Mouse (Mus musculus) neural tube, embryonic 14.5 days (tissue): ENCODE data around the gene Fnip2. TPM values are rescaled to one million over a fixed set of nuclear protein-coding genes. Genes with fewer than 3 reads are reported as not detected.
A peak's percentile ranks its signal among the peaks of the same experiment; 100 is the strongest.

Source experiments
- ATAC-seq: fragments of 200-750 bp; cut with Nextera tagmentation; 2 replicates; pipeline ENCODE4 v1.8.0; 2017; ENCODE audit warnings: low read depth, mild to moderate bottlenecking, moderate TSS enrichment, moderate library complexity
- H3K27ac ChIP-seq: fragments of 300-500 bp; sonication (generic); 2 replicates; pipeline ENCODE4 v1.5.1; 2014; ENCODE audit warnings: low read depth, mild to moderate bottlenecking, control low read depth, low read length, moderate library complexity, mixed read lengths
- H3K27me3 ChIP-seq: fragments of 300-500 bp; sonication (generic); 2 replicates; pipeline ENCODE4 v1.6.1; 2014; ENCODE audit warnings: low read length; ENCODE audit not compliant: control insufficient read depth, insufficient read depth
- H3K36me3 ChIP-seq: fragments of 300-500 bp; sonication (generic); 2 replicates; pipeline ENCODE4 v1.6.1; 2014; ENCODE audit warnings: low read length, mixed read lengths; ENCODE audit not compliant: control insufficient read depth, insufficient read depth
- H3K4me1 ChIP-seq: fragments of 300-500 bp; sonication (generic); 2 replicates; pipeline ENCODE4 v1.6.1; 2014; ENCODE audit warnings: low read length; ENCODE audit not compliant: control insufficient read depth, insufficient read depth
- H3K4me2 ChIP-seq: fragments of 300-500 bp; sonication (generic); 2 replicates; pipeline ENCODE4 v1.6.1; 2014; ENCODE audit warnings: mild to moderate bottlenecking, low read depth, low read length, control low read depth
- H3K4me3 ChIP-seq: fragments of 300-500 bp; sonication (generic); 2 replicates; pipeline ENCODE4 v1.5.1; 2014; ENCODE audit warnings: low read depth, low read length, control low read depth, mixed read lengths
- H3K9ac ChIP-seq: fragments of 300-500 bp; sonication (generic); replicated peaks from 2 replicates; pipeline ENCODE4 v1.6.1; 2014; ENCODE audit warnings: low read depth, mild to moderate bottlenecking, control low read depth, low read length, mixed read lengths
- H3K9me3 ChIP-seq: fragments of 300-500 bp; sonication (generic); 2 replicates; pipeline ENCODE4 v1.6.1; 2016; ENCODE audit warnings: low read length; ENCODE audit not compliant: control insufficient read depth
- WGBS: fragments of 180-500 bp; shearing (Covaris S2); extraction: QIAGEN DNeasy Blood & Tissue Kit; methylation state at CpG from one replicate; pipeline ENCODE4 v1.1.7; 2014; 5-methylcytosine and 5-hydroxymethylcytosine counted together
- polyA plus RNA-seq: library from polyadenylated mRNA; unstranded; fragments of >200 nt; fragmentation: Nextera tagmentation; extraction: Ambion mirVana; gene quantifications from 2 replicates; pipeline ENCODE4 v1.2.1, GENCODE M21; 2014

Fnip2 gene
- polyA plus RNA-seq, 1 experiment from 2014 or later = 10.8 TPM

- H3K27me3 ChIP-seq = no peaks in the 10 kb centered on the region
Observed at GRCm38 (mm10) chr3:79568629-79569350, 1.2 kb upstream of the Fnip2 start.

GRCm38 (mm10) chr3:79566716-79567691 lies 592 bp downstream of the Fnip2 start:
- no peaks in the 10 kb centered on the region for H3K36me3 ChIP-seq
- H3K9ac ChIP-seq = peak overlapping the region; percentile 81
- H3K9me3 ChIP-seq = no peaks in the 10 kb centered on the region
- H3K4me1 ChIP-seq = peaks cover 11% of the 10 kb centered on the region; the same call in 1 of the 2 replicates
- ATAC-seq = no peak
- WGBS = 2% methylated on average over 55 of the region's 60 CpGs
- no peaks in the 10 kb centered on the region for H3K27me3 ChIP-seq
- H3K4me3 ChIP-seq = peak overlapping the region; percentile 86
- peak overlapping the region; percentile 74 for H3K4me2 ChIP-seq
- peak overlapping the region; percentile 78 for H3K27ac ChIP-seq

More at GRCm38 (mm10) chr3:79568629-79569350, 1.2 kb upstream of the Fnip2 start:
- no peak for ATAC-seq
- Histone ChIP-seq H3K4me1 (peaks cover 11% of the 10 kb centered on the region; the same call in 1 of the 2 replicates), H3K27ac (no peak overlapping the region), H3K36me3 (no peaks in the 10 kb centered on the region), H3K9me3 (no peaks in the 10 kb centered on the region), H3K4me2 (peak overlapping the region; percentile 43; the same call in 1 of the 2 replicates), H3K9ac (no peak overlapping the region), H3K4me3 (peak overlapping the region; percentile 86; the same call in 1 of the 2 replicates)
- WGBS = 82% methylated on average over 16 of the region's 16 CpGs

GRCm38 (mm10) chr3:79564875-79565606 lies 2.6 kb downstream of the Fnip2 start:
- 90% methylated on average over 10 of the region's 10 CpGs for WGBS
- H3K9me3 ChIP-seq = no peaks in the 10 kb centered on the region
- H3K9ac ChIP-seq = no peak overlapping the region
- no peak overlapping the region for H3K27ac ChIP-seq
- ATAC-seq = no peak
- no peaks in the 10 kb centered on the region for H3K27me3 ChIP-seq
- H3K4me3 ChIP-seq = no peak overlapping the region
- H3K4me2 ChIP-seq = no peak overlapping the region
- H3K36me3 ChIP-seq = no peaks in the 10 kb centered on the region
- peaks cover 11% of the 10 kb centered on the region; the same call in 1 of the 2 replicates for H3K4me1 ChIP-seq

GRCm38 (mm10) chr3:79563511-79563910 lies 4.1 kb downstream of the Fnip2 start:
- Histone ChIP-seq H3K27me3 (no peaks in the 10 kb centered on the region), H3K36me3 (no peaks in the 10 kb centered on the region), H3K4me2 (no peak overlapping the region), H3K9me3 (no peaks in the 10 kb centered on the region), H3K27ac (no peak overlapping the region), H3K4me1 (peaks cover 11% of the 10 kb centered on the region; the same call in 1 of the 2 replicates), H3K9ac (no peak overlapping the region), H3K4me3 (no peak overlapping the region)
- 84% methylated on average over 2 of the region's 2 CpGs for whole genome bisulfite sequencing
- no peak for ATAC-seq

- H3K4me2 ChIP-seq = no peak overlapping the region
- WGBS = 74% methylated on average over 10 of the region's 10 CpGs
- ATAC-seq = no peak
- no peaks in the 10 kb centered on the region for H3K9me3 ChIP-seq
- no peak overlapping the region for H3K9ac ChIP-seq
- peaks cover 11% of the 10 kb centered on the region; the same call in 1 of the 2 replicates for H3K4me1 ChIP-seq
- no peaks in the 10 kb centered on the region for H3K27me3 ChIP-seq
- no peaks in the 10 kb centered on the region for H3K36me3 ChIP-seq
- no peak overlapping the region for H3K4me3 ChIP-seq
- H3K27ac ChIP-seq = no peak overlapping the region
Observed at GRCm38 (mm10) chr3:79561784-79562715, 5.5 kb downstream of the Fnip2 start.

- Histone ChIP-seq H3K27ac (no peak overlapping the region), H3K4me3 (no peak overlapping the region), H3K27me3 (no peaks in the 10 kb centered on the region), H3K9me3 (no peaks in the 10 kb centered on the region), H3K4me2 (no peak overlapping the region), H3K9ac (no peak overlapping the region), H3K4me1 (no peaks in the 10 kb centered on the region), H3K36me3 (no peaks in the 10 kb centered on the region)
- ATAC-seq = no peak
- WGBS = 94% methylated on average over 6 of the region's 6 CpGs
Observed at GRCm38 (mm10) chr3:79560555-79560954, 7.0 kb downstream of the Fnip2 start.

- Histone ChIP-seq H3K9ac (no peak overlapping the region), H3K4me3 (no peak overlapping the region), H3K4me1 (no peaks in the 10 kb centered on the region), H3K36me3 (no peaks in the 10 kb centered on the region), H3K27ac (no peak overlapping the region), H3K27me3 (no peaks in the 10 kb centered on the region), H3K4me2 (no peak overlapping the region), H3K9me3 (no peaks in the 10 kb centered on the region)
- no peak for ATAC-seq
- 71% methylated on average over 5 of the region's 5 CpGs for WGBS
Observed at GRCm38 (mm10) chr3:79559773-79560045, 7.9 kb downstream of the Fnip2 start.
